Mouse (Mus musculus) MEL (cell line): ENCODE data around the gene Ccdc167. TPM values are rescaled to one million over a fixed set of nuclear protein-coding genes. Genes with fewer than 3 reads are reported as not detected.

ENCODE experiments used
- DNase-seq: peaks from one replicate; pipeline ENCODE4 v3.0.0; 2011; ENCODE audit warnings: low read depth, low spot score
- H3K27ac ChIP-seq: 2 replicates; pipeline ENCODE4 v1.5.1; 2012; ENCODE audit warnings: low read depth, mild to moderate bottlenecking, control low read depth, low read length, moderate library complexity; ENCODE audit not compliant: control insufficient read depth
- H3K27me3 ChIP-seq, 2 experiments: fragments of 150-350 bp in 1 of 2; sonication (generic) in 1 of 2; 2 replicates each; pipeline ENCODE4 v1.6.1; 2012; ENCODE audit warnings: low read length in 2 of 2, mild to moderate bottlenecking in 2 of 2, improper control_type of control experiment in 1 of 2, moderate library complexity in 1 of 2; ENCODE audit not compliant: insufficient read depth in 2 of 2, control insufficient read depth in 1 of 2
- H3K36me3 ChIP-seq, 2 experiments: 2 replicates each; pipeline ENCODE4 v1.6.1; 2012 to 2014; ENCODE audit warnings: low read length in 2 of 2, improper control_type of control experiment in 1 of 2, inconsistent platforms in 1 of 2, mild to moderate bottlenecking in 1 of 2; ENCODE audit not compliant: insufficient read depth in 2 of 2, control insufficient read depth in 1 of 2
- H3K4me1 ChIP-seq, 2 experiments: fragments of 150-350 bp in 1 of 2; sonication (generic) in 1 of 2; 2 replicates each; pipeline ENCODE4 v1.6.1; 2012; ENCODE audit warnings: low read length in 2 of 2, improper control_type of control experiment in 1 of 2, mild to moderate bottlenecking in 1 of 2; ENCODE audit not compliant: insufficient read depth in 2 of 2, control insufficient read depth in 1 of 2
- H3K4me3 ChIP-seq, 2 experiments: fragments of 150-350 bp in 1 of 2; sonication (generic) in 1 of 2; 2 replicates each; pipeline ENCODE4 v1.5.1; 2012; ENCODE audit warnings: low read depth in 2 of 2, low read length in 2 of 2, mild to moderate bottlenecking in 2 of 2, moderate library complexity in 2 of 2, control low read depth in 1 of 2, improper control_type of control experiment in 1 of 2; ENCODE audit not compliant: control insufficient read depth in 1 of 2, insufficient read depth in 1 of 2
- H3K79me2 ChIP-seq: 2 replicates; pipeline ENCODE4 v1.6.1; 2012; ENCODE audit warnings: mild to moderate bottlenecking, low read length, moderate library complexity; ENCODE audit not compliant: control insufficient read depth, poor library complexity, insufficient read depth
- H3K9ac ChIP-seq: 2 replicates; pipeline ENCODE4 v1.6.1; 2012; ENCODE audit warnings: low read depth, mild to moderate bottlenecking, control low read depth, low read length, moderate library complexity; ENCODE audit not compliant: control insufficient read depth, poor library complexity, severe bottlenecking
- H3K9me3 ChIP-seq: fragments of 150-350 bp; sonication (generic); replicated peaks from 2 replicates; pipeline ENCODE4 v1.6.1; 2012; ENCODE audit warnings: mild to moderate bottlenecking, low read length, improper control_type of control experiment, moderate library complexity; ENCODE audit not compliant: insufficient read depth
- CHD2 ChIP-seq: IDR thresholded peaks from 2 replicates; pipeline ENCODE4 v1.6.1; 2011; ENCODE audit warnings: low read length, improper control_type of control experiment
- E2F4 ChIP-seq: IDR thresholded peaks from 2 replicates; pipeline ENCODE4 v1.6.1; 2011; ENCODE audit warnings: low read depth, low read length, improper control_type of control experiment, borderline replicate concordance
- ELF1 ChIP-seq: IDR thresholded peaks from 2 replicates; pipeline ENCODE4 v1.6.1; 2014; ENCODE audit warnings: low read depth, mild to moderate bottlenecking, inconsistent platforms, low read length, improper control_type of control experiment, moderate library complexity
- ETS1 ChIP-seq: IDR thresholded peaks from 2 replicates; pipeline ENCODE4 v1.6.1; 2012; ENCODE audit warnings: low read depth, mild to moderate bottlenecking, inconsistent platforms, low read length, improper control_type of control experiment, moderate library complexity
- GATA1 ChIP-seq: IDR thresholded peaks from 2 replicates; pipeline ENCODE4 v1.6.1; 2011; ENCODE audit warnings: low read depth, low read length, improper control_type of control experiment
- HCFC1 ChIP-seq: IDR thresholded peaks from 2 replicates; pipeline ENCODE4 v1.6.1; 2012; ENCODE audit warnings: low read depth, mild to moderate bottlenecking, inconsistent platforms, low read length, improper control_type of control experiment, moderate library complexity
- KAT2A ChIP-seq: conservative IDR thresholded peaks from 2 replicates; pipeline ENCODE4 v1.6.1; 2012; ENCODE audit warnings: low read depth, low read length, improper control_type of control experiment, inconsistent platforms
- MAFK ChIP-seq: IDR thresholded peaks from 2 replicates; pipeline ENCODE4 v1.6.1; 2011; ENCODE audit warnings: low read depth, mild to moderate bottlenecking, low read length, improper control_type of control experiment, borderline replicate concordance
- MYB ChIP-seq: IDR thresholded peaks from 2 replicates; pipeline ENCODE4 v1.6.1; 2011; ENCODE audit warnings: mild to moderate bottlenecking, low read depth, low read length, improper control_type of control experiment
- MYC ChIP-seq: IDR thresholded peaks from 2 replicates; pipeline ENCODE4 v1.6.1; 2011; ENCODE audit warnings: low read depth, mild to moderate bottlenecking, low read length, improper control_type of control experiment, moderate library complexity
- NELFE ChIP-seq: IDR thresholded peaks from 2 replicates; pipeline ENCODE4 v1.6.1; 2011; ENCODE audit warnings: low read depth, low read length, improper control_type of control experiment
- POLR2A ChIP-seq, 2 experiments: IDR thresholded peaks; 2 replicates each; pipeline ENCODE4 v1.6.1; 2011 to 2012; ENCODE audit warnings: low read length in 2 of 2, mild to moderate bottlenecking in 2 of 2, control low read depth in 1 of 2, improper control_type of control experiment in 1 of 2, low read depth in 1 of 2, moderate library complexity in 1 of 2; ENCODE audit not compliant: control insufficient read depth in 1 of 2, insufficient read depth in 1 of 2, poor library complexity in 1 of 2
- RAD21 ChIP-seq: IDR thresholded peaks from 2 replicates; pipeline ENCODE4 v1.6.1; 2011; ENCODE audit warnings: mild to moderate bottlenecking, low read depth, low read length, improper control_type of control experiment
- SIN3A ChIP-seq: IDR thresholded peaks from 2 replicates; pipeline ENCODE4 v1.6.1; 2012; ENCODE audit warnings: low read length, improper control_type of control experiment, inconsistent platforms
- TAL1 ChIP-seq: IDR thresholded peaks from 2 replicates; pipeline ENCODE4 v1.6.1; 2012; ENCODE audit warnings: mild to moderate bottlenecking, inconsistent platforms, low read length, moderate library complexity, mixed read lengths
- TBP ChIP-seq: IDR thresholded peaks from 2 replicates; pipeline ENCODE4 v1.8.0; 2011; ENCODE audit warnings: low read depth, low read length, improper control_type of control experiment
- USF1 ChIP-seq: IDR thresholded peaks from 2 replicates; pipeline ENCODE4 v1.6.1; 2014; ENCODE audit warnings: low read depth, mild to moderate bottlenecking, inconsistent platforms, low read length, improper control_type of control experiment, moderate library complexity
- polyA plus RNA-seq, 2 experiments: library from polyadenylated mRNA; stranded (reverse) in 1 of 2; unstranded in 1 of 2; fragments of >175 nt in 1 of 2; fragments of >200 nt in 1 of 2; gene quantifications; 2 replicates each; pipeline versions ENCODE4 v1.2.1 to v1.2.4; 2012; ENCODE audit warnings: low replicate concordance in 2 of 2, low read depth in 1 of 2; ENCODE audit not compliant: insufficient read length in 2 of 2, insufficient read depth in 1 of 2, missing spikeins in 1 of 2
- total RNA-seq: library from RNA; depleted of rRNA; stranded (reverse); fragments of 300-350 nt; gene quantifications from 2 replicates; pipeline ENCODE4 v1.2.3, GENCODE M21; 2012

Ccdc167 gene
- total and polyA plus RNA-seq, 3 experiments: 12.1 to 13.4 TPM; not detected in 1

GRCm38 (mm10) chr17:29642219-29642618 is 74.6 kb downstream of the Ccdc167 start:
- Histone ChIP-seq H3K4me1 (peaks cover 5 to 10% of the 10 kb centered on the region in 2 experiments), H3K36me3 (peaks cover 5 to 6% of the 10 kb centered on the region in 2 experiments), H3K9ac (no peak overlapping the region), H3K27me3 (no peaks in the 10 kb centered on the region), H3K79me2 (no peaks in the 10 kb centered on the region), H3K27ac (no peak overlapping the region), H3K9me3 (no peaks in the 10 kb centered on the region), H3K4me3 (no peak overlapping the region)
- TF ChIP-seq ETS1: no peak
- TF ChIP-seq E2F4: no peak
- TF ChIP-seq MAFK: no peak
- TF ChIP-seq GATA1: no peak
- TF ChIP-seq KAT2A: no peak
- TF ChIP-seq TBP: no peak
- no peak for TF ChIP-seq CHD2
- DNase-seq: no peak

- no peak for TF ChIP-seq POLR2A (IDR thresholded peaks at IDR 0.05; ENCODE audit: control insufficient read depth in 1 of 2, insufficient read depth in 1 of 2, low read depth in 1 of 2, low read length in 2 of 2, poor library complexity in 1 of 2)
- no peak for TF ChIP-seq NELFE
- TF ChIP-seq SIN3A: no peak
- TF ChIP-seq RAD21: no peak
- no peak for TF ChIP-seq HCFC1
- no peak for TF ChIP-seq TAL1
- no peak for TF ChIP-seq TBP
- no peak for TF ChIP-seq MYB
- TF ChIP-seq ELF1: no peak
- no peak for TF ChIP-seq E2F4
- TF ChIP-seq USF1: no peak
- Histone ChIP-seq H3K79me2 (no peaks in the 10 kb centered on the region), H3K9me3 (no peaks in the 10 kb centered on the region), H3K4me1 (peaks cover 11 to 20% of the 10 kb centered on the region in 2 experiments), H3K4me3 (no peak overlapping the region), H3K36me3 (peaks cover 6 to 18% of the 10 kb centered on the region in 2 experiments), H3K27me3 (no peaks in the 10 kb centered on the region), H3K27ac (no peak overlapping the region), H3K9ac (no peak overlapping the region)
- DNase-seq: no peak
Measured at GRCm38 (mm10) chr17:29640971-29641370, 75.9 kb downstream of the Ccdc167 start.

- Histone ChIP-seq H3K4me3 (no peak overlapping the region), H3K79me2 (no peaks in the 10 kb centered on the region), H3K9me3 (no peaks in the 10 kb centered on the region), H3K36me3 (peaks cover 6 to 21% of the 10 kb centered on the region in 2 experiments), H3K27me3 (no peaks in the 10 kb centered on the region), H3K9ac (peak overlapping the region; percentile 39), H3K27ac (peak overlapping the region; percentile 63), H3K4me1 (peaks cover 11 to 20% of the 10 kb centered on the region in 2 experiments)
- DNase-seq: peak; percentile 86
- TF ChIP-seq MYC (0 out of 2 replicates have a peak, but pooled peaks have one; percentile 6), POLR2A (IDR thresholded peaks at IDR 0.05; ENCODE audit: control insufficient read depth in 1 of 2, insufficient read depth in 1 of 2, low read depth in 1 of 2, low read length in 2 of 2, poor library complexity in 1 of 2) (no peak)
Measured at GRCm38 (mm10) chr17:29637895-29638294, 78.9 kb downstream of the Ccdc167 start.
